Mouse (Mus musculus): Measurements from ENCODE around the gene Mab21l1. TPM values are rescaled to one million over a fixed set of nuclear protein-coding genes. Genes with fewer than 3 reads are reported as not detected.

Mab21l1 gene
- total RNA-seq, 2 experiments from 2014 or later, result 1.1 to 1.8 TPM

GRCm38 (mm10) chr3:55792251-55792650 is 9.9 kb downstream of the Mab21l1 start:
- no peak for DNase-seq (ENCODE audit: low spot score in 2 of 2)
- intact Hi-C loops (cut with DNase I), result no loop called here

DNA sequence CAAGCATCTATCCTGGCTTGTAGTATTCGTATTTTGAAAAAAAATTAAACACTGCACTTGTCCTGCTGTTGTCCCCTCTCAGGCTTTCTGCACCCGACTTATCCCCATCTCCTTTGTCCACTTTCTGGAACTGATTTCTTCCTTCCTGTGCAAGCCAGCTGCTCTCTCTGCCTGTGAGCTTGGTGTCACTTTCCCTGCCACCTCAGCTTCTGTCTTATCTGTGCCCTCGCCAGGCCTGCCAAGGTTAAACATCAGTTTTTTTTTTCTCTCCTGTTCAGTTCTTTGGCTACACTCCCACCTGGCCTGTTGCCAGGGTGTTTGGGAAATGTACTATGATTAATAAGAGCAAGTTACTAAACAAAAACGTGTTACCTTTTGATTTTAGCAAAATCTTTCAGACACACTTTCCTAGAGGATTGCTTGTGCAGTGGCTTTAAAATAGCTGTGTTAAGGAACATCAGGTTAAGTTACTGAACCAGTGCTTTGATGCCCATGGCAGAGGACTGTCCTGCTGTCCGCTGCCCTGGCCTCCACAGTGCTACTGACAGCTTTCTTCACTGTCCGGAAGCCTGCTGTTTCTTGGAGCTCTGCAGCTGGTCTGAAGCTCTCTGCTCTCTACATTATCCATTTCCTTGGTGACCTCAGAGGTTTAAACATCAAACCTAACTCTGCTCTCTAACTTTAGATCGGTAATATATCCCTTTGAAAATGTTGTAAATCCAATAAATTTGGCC is 11.7 kb downstream of the Mab21l1 start:
- no peak for DNase-seq (ENCODE audit: low spot score in 2 of 2)
- intact Hi-C loops (cut with DNase I), result no loop called here

DNA sequence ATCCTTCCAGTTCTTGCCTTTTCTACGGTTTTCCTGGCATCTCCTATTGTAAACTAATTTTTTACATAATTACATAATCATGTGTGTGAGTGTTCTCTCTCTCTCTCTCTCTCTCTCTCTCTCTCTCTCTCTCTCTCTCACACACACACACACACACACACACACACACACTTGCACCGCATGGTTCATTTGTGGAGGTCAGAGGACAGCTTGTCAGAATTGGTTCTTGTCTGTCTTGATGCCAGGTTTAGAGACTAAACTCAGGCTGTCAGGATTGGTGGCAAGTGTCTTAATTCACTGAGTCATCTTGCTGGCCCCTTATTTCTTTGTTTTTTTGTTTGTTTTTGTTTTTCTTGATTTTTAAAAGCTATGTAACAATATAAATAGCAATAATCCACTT is 12.5 kb downstream of the Mab21l1 start:
- intact Hi-C loops (cut with DNase I), result no loop called here

DNA sequence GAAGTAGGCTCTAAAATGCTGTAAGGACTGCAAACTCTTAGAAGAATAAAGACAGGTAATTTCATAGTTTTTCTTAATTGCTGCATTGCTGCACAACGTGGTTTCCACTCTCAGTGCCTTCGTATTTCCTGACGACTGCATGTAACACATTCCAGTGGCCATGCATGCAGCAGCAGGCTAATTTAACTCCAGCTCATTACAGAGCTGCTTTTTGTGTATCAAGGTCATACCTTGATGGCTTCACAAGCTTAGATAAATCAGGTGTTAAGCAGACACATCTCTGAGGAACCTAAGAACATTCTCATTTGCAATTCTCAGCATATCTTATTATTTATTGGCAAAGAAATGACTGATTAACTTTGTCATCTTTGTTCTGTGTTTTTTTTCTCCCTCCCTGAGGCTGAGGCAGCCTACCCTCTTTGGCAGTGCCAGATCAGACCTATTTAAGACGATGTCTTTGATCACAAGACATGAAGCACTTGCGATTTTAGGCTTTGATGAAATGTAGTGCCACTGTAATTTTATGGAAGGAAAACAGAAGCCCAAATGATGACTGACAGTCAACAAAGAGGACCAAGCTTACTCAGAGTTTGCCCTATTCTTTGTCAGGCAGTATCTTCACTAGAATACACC is 32.8 kb downstream of the Mab21l1 start:
- no peak for DNase-seq (ENCODE audit: low spot score in 2 of 2)
- intact Hi-C loops (cut with DNase I), result no loop called here

More for the DNA sequence above, 12.5 kb downstream of the Mab21l1 start:
- DNase-seq (ENCODE audit: low spot score in 2 of 2), result no peak

GRCm38 (mm10) chr3:55816096-55816495 is 33.8 kb downstream of the Mab21l1 start:
- DNase-seq (ENCODE audit: low spot score in 2 of 2), result no peak
- intact Hi-C loops (cut with DNase I), result no loop called here

DNA sequence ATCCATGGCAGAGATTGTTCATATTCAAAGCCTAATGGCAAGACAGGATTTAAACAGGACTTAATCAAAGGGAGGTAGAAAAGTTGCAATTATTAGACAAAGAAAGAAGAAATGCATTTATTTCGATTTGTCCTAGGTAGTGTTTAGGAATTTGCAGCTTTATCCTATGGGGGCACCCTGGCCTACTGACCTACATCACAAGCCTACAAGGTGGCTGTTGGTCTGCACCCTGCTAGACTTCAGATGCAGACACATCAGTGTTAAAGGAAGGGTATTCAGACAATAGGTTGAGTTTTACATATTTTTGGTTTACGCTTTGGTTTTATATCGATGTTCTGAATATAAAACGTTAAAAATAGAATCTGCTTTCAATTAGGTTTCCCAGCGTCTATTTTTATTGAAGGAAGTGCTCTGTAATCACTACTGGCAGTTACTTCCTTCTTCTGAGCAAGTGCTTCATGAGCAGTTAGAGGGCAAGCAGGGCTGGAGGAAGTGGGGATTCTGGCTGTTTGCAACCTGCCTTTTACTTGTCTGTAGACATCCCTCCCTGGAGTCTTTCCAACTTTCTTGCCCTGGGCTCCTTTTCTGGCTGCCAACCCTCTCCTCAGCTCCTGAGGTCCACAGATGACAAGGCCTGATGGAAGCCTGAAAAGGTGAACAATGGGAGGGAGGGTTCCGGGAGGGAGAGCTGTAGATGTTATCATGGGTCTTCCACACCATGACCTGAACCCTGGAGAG is 34.5 kb downstream of the Mab21l1 start:
- DNase-seq (ENCODE audit: low spot score in 2 of 2), result no peak
- intact Hi-C loops (cut with DNase I), result no loop called here

DNA sequence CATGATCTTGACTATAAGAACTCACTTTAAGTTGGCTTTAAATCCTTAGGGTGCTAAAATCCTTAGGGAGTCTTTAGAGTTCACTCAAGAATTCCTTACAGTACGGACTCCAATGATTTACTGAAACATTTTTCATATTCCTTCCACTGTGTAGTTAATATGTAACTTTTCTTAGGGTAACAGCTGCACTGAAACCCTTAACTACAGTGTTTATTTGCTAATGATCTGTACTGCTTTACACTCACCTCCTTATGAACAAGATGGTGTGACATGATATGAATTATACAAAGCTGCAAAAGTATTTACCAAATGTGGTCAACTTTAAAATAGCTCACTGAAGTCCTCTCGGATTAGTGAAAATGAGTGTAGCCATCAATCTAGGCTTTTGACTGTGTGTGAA is 35.8 kb downstream of the Mab21l1 start:
- intact Hi-C loops (cut with DNase I), result no loop called here
- no peak for DNase-seq (ENCODE audit: low spot score in 2 of 2)

GRCm38 (mm10) chr3:55819598-55819997 is 37.3 kb downstream of the Mab21l1 start:
- DNase-seq (ENCODE audit: low spot score in 2 of 2), result no peak
- intact Hi-C loops (cut with DNase I), result no loop called here

DNA sequence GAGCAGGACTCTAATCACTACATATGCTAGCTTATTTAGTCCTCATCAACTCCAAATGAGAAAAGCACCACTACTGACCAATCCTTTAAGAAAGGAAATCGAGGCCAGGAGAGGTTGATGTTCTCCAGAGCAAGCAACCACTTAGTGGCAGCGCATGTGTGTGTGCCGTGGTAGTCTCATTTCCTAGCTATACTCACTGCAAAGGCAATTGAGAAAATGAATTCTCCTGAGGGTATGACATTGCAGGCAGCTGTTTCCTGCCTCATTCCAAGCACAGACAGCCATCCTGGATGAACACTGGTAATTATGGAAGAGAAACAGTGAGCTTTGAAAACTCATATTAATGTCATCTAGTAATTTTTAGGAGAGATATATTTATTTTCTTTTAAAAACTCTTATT is 42.6 kb downstream of the Mab21l1 start:
- intact Hi-C loops (cut with DNase I), result no loop called here
- no peak for DNase-seq (ENCODE audit: low spot score in 2 of 2)

DNA sequence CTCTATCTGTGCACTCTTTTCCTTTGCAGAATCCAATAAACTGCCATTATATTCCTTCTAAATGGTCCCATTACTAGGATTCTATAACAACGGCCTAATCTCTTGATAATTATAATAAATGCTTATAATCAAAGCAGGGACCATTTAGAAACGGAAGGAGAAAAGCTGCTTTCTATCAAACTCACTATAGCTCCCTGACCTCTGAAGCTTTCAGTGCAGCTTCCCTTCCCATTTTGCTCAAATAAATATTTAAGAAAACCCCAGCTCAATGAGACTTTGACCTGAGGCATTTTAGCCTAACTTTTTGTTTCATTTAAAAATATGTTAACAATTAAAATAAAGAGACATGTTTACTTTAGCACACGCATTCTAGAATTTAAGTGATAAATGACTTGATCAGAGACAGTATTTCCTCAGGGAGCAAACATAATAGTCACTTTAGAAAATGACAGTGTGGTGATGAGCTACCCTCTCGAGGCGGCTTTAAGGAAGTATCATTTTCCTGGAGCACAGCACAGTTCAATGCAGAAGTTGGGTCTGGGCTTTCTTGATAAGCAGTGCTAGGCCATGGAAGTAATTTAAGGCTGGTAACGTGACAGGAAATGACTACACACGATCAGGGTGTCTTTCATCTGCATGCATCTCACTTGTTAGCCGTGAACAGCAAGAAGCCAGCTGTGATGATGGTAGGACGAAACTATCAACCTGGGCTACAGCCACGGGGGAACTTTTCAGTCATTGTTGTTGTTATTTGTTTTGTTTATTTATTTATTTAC is 46.4 kb downstream of the Mab21l1 start:
- DNase-seq (ENCODE audit: low spot score in 2 of 2), result no peak
- intact Hi-C loops (cut with DNase I), result no loop called here

DNA sequence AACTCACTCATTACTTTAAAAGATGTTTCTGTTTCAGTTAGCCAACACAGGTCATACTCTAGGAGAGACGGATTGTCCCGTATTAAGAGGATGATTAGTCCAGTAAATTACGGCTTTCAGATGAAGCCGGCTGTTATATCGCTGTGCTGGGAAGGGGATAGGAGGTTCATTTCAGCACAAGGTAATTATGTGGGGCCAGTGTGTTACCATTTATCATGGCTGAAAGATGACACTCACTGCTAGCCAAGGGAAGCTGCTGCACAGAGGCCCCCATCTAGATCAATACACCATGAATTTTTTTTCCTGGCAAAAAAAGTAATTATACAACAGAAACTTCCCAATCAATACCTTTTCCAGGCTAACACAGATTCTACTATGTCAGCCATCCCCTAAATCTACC is 47.9 kb downstream of the Mab21l1 start:
- DNase-seq (ENCODE audit: low spot score in 2 of 2), result no peak
- intact Hi-C loops (cut with DNase I), result no loop called here
